Mouse (Mus musculus): ENCODE data around the gene Pex3. TPM values are rescaled to one million over a fixed set of nuclear protein-coding genes. Genes with fewer than 3 reads are reported as not detected.
"Not testable (repeated sequence)": the region's sequence is repeated elsewhere in the genome, so short reads cannot be mapped to it uniquely, and the experiment has no call there.

Pex3 gene
- total and polyA plus RNA-seq, 2 experiments from 2014 or later = 33.8 to 41.7 TPM

DNA sequence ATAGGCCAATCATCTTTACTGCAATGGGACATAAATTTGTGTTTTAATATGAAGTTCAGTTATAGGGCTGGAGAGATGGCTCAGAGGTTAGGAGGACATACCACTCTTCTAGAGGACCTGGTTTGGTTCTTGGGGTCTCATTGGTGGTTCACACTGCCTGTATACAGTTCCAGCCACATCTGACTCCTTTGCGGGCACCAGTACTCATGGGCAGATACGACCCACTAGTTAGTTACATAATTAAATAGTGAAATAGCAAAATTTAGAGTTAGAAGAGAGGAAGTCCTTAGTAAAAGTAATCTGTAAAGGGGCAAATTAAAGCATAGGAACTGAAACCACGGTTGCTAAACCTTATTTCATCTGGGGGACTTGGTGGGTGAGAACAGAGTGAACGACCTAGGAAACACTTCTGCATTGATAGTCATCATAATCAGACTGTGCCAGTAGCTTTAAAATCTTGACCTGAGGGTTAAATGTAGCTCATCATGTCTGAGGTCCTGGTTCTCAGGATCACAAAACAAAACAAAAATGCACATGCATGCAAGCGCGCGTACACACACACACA lies 13.1 kb downstream of the Pex3 start:
- no peak for ATAC-seq
- WGBS = 94% methylated on average over 7 of the region's 7 CpGs
- Histone ChIP-seq H3K27me3 (ENCODE audit: insufficient read depth, low read length) (no peaks in the 10 kb centered on the region), H3K4me3 (ENCODE audit: low read depth, low read length) (no peak overlapping the region), H3K9ac (no peak overlapping the region), H3K4me1 (ENCODE audit: insufficient read depth) (no peaks in the 10 kb centered on the region), H3K36me3 (ENCODE audit: insufficient read depth) (peaks cover 36% of the 10 kb centered on the region), H3K27ac (ENCODE audit: low read depth, low read length) (no peak overlapping the region), H3K9me3 (ENCODE audit: low read length) (no peaks in the 10 kb centered on the region), H3K4me2 (ENCODE audit: low read depth) (no peak overlapping the region)
- DNase-seq = no peak
- TF ChIP-seq CTCF (IDR thresholded peaks at IDR 0.05; ENCODE audit: low read depth) = no peak

- no peak for TF ChIP-seq CTCF (IDR thresholded peaks at IDR 0.05; ENCODE audit: low read depth)
- Histone ChIP-seq H3K9ac (no peak overlapping the region), H3K4me2 (ENCODE audit: low read depth) (no peak overlapping the region), H3K4me3 (ENCODE audit: low read depth, low read length) (no peak overlapping the region), H3K27ac (ENCODE audit: low read depth, low read length) (no peak overlapping the region), H3K36me3 (ENCODE audit: insufficient read depth) (peaks cover 36% of the 10 kb centered on the region), H3K27me3 (ENCODE audit: insufficient read depth, low read length) (no peaks in the 10 kb centered on the region), H3K4me1 (ENCODE audit: insufficient read depth) (no peaks in the 10 kb centered on the region), H3K9me3 (ENCODE audit: low read length) (no peaks in the 10 kb centered on the region)
- DNase-seq (no peak), ATAC-seq (no peak)
- WGBS = 94% methylated on average over 7 of the region's 7 CpGs
Measured at GRCm38 (mm10) chr10:13536706-13537105, 16.2 kb downstream of the Pex3 start.

DNA sequence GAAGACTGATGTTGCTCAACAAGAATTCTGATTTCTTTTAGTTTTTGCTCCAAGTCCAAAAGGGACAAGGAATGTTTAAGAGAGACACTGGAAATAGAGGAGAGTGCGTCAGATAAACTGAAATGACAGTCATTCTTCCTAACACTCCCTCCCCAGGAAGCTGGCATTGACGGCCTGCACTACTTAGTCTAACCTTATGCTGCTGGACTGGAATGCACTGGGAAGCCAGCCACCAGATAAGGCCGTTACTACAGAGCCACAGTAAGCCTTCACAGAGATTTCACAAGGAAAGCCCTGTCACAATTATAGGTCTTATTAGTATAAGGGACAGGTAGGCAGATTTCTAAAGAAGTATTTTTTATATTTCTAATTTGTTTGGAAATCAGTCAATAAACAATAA lies 18.2 kb downstream of the Pex3 start:
- no peaks in the 10 kb centered on the region for H3K4me1 ChIP-seq (ENCODE audit: insufficient read depth)
- H3K9ac ChIP-seq = no peak overlapping the region
- peaks cover 43% of the 10 kb centered on the region for H3K36me3 ChIP-seq (ENCODE audit: insufficient read depth)
- no peak for ATAC-seq
- DNase-seq = no peak
- TF ChIP-seq CTCF (IDR thresholded peaks at IDR 0.05; ENCODE audit: low read depth) = no peak
- no peak overlapping the region for H3K4me2 ChIP-seq (ENCODE audit: low read depth)
- WGBS = 88% methylated on average over 3 of the region's 3 CpGs
- no peak overlapping the region for H3K4me3 ChIP-seq (ENCODE audit: low read depth, low read length)
- H3K27ac ChIP-seq (ENCODE audit: low read depth, low read length) = no peak overlapping the region
- H3K27me3 ChIP-seq (ENCODE audit: insufficient read depth, low read length) = no peaks in the 10 kb centered on the region
- no peaks in the 10 kb centered on the region for H3K9me3 ChIP-seq (ENCODE audit: low read length)

GRCm38 (mm10) chr10:13528155-13528554 lies 24.8 kb downstream of the Pex3 start:
- H3K9ac ChIP-seq = no peak overlapping the region
- no peak overlapping the region for H3K4me2 ChIP-seq (ENCODE audit: low read depth)
- peaks cover 30% of the 10 kb centered on the region for H3K36me3 ChIP-seq (ENCODE audit: insufficient read depth)
- ATAC-seq (no peak), DNase-seq (no peak)
- TF ChIP-seq CTCF (IDR thresholded peaks at IDR 0.05; ENCODE audit: low read depth) = no peak
- no peaks in the 10 kb centered on the region for H3K4me1 ChIP-seq (ENCODE audit: insufficient read depth)
- no peaks in the 10 kb centered on the region for H3K27me3 ChIP-seq (ENCODE audit: insufficient read depth, low read length)
- H3K4me3 ChIP-seq (ENCODE audit: low read depth, low read length) = no peak overlapping the region
- H3K9me3 ChIP-seq (ENCODE audit: low read length) = no peaks in the 10 kb centered on the region
- no peak overlapping the region for H3K27ac ChIP-seq (ENCODE audit: low read depth, low read length)
- WGBS = 87% methylated on average over 4 of the region's 4 CpGs

- Histone ChIP-seq H3K27me3 (ENCODE audit: insufficient read depth, low read length) (no peaks in the 10 kb centered on the region), H3K36me3 (ENCODE audit: insufficient read depth) (peaks cover 5% of the 10 kb centered on the region; the same call in 1 of the 2 replicates), H3K27ac (ENCODE audit: low read depth, low read length) (no peak overlapping the region), H3K4me1 (ENCODE audit: insufficient read depth) (no peaks in the 10 kb centered on the region), H3K4me2 (ENCODE audit: low read depth) (no peak overlapping the region), H3K4me3 (ENCODE audit: low read depth, low read length) (no peak overlapping the region), H3K9ac (no peak overlapping the region), H3K9me3 (ENCODE audit: low read length) (no peaks in the 10 kb centered on the region)
- WGBS = 86% methylated on average over 4 of the region's 4 CpGs
- DNase-seq = no peak
- no peak for ATAC-seq
- no peak for TF ChIP-seq CTCF (IDR thresholded peaks at IDR 0.05; ENCODE audit: low read depth)
Measured at GRCm38 (mm10) chr10:13521857-13522256, 31.1 kb downstream of the Pex3 start.

DNA sequence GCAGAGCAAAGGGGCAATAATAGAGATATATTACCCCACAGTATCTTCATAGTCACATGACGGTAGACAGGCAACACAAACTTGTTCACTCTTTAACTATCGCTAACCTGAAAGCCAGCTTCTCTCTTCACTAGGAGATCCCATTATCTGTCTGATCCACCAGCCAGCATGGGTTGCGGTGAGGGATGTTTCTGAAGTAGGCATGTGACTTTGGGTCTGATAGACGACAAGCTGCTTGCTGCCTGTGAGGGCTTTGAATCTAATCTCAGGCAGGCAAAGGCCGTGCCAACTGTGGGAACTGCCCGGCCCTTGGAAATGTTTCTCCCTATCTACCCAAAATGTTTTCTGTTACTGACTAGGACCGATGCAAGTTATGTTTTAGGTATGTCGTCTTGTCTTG lies 50.6 kb downstream of the Pex3 start:
- no peak overlapping the region for H3K9ac ChIP-seq
- 0 out of 2 replicates have a peak, but pooled peaks cover 4% of the 10 kb centered on the region for H3K4me1 ChIP-seq (ENCODE audit: insufficient read depth)
- H3K36me3 ChIP-seq (ENCODE audit: insufficient read depth) = no peaks in the 10 kb centered on the region; the same call in 1 of the 2 replicates
- no peaks in the 10 kb centered on the region for H3K9me3 ChIP-seq (ENCODE audit: low read length)
- H3K27ac ChIP-seq (ENCODE audit: low read depth, low read length) = no peak overlapping the region
- WGBS = 89% methylated on average over 8 of the region's 8 CpGs
- no peak overlapping the region for H3K4me3 ChIP-seq (ENCODE audit: low read depth, low read length)
- TF ChIP-seq CTCF (IDR thresholded peaks at IDR 0.05; ENCODE audit: low read depth) = no peak
- H3K4me2 ChIP-seq (ENCODE audit: low read depth) = no peak overlapping the region
- ATAC-seq = no peak
- no peaks in the 10 kb centered on the region for H3K27me3 ChIP-seq (ENCODE audit: insufficient read depth, low read length)
- no peak for DNase-seq

GRCm38 (mm10) chr10:13501533-13501932 lies 51.4 kb downstream of the Pex3 start:
- Histone ChIP-seq H3K4me2 (ENCODE audit: low read depth) (peak overlapping the region; percentile 72), H3K4me3 (ENCODE audit: low read depth, low read length) (peak overlapping the region; percentile 54), H3K9ac (peak overlapping the region; percentile 68)
- not testable (repeated sequence) for ATAC-seq; H3K27me3 ChIP-seq (ENCODE audit: insufficient read depth, low read length); H3K9me3 ChIP-seq (ENCODE audit: low read length); H3K36me3 ChIP-seq (ENCODE audit: insufficient read depth); H3K27ac ChIP-seq (ENCODE audit: low read depth, low read length); H3K4me1 ChIP-seq (ENCODE audit: insufficient read depth)
- WGBS = 48% methylated on average over 4 of the region's 4 CpGs
- DNase-seq = peak; percentile 8
